Mouse (Mus musculus) ES-E14 (cell line): ENCODE results near the gene Usp34. TPM values are rescaled to one million over a fixed set of nuclear protein-coding genes. Genes with fewer than 3 reads are reported as not detected.
"Not testable (repeated sequence)": the region's sequence is repeated elsewhere in the genome, so short reads cannot be mapped to it uniquely, and the experiment has no call there.

Experiments
- DNase-seq: peaks from one replicate; pipeline ENCODE4 v3.0.0-alpha.2; 2013; ENCODE audit warnings: low read depth, low spot score
- H3K27ac ChIP-seq: 2 replicates; pipeline ENCODE4 v1.5.1; 2012; ENCODE audit warnings: low read depth, mild to moderate bottlenecking, low read length, moderate library complexity, mixed read lengths; ENCODE audit not compliant: poor library complexity, insufficient read depth, severe bottlenecking
- H3K36me3 ChIP-seq: 2 replicates; pipeline ENCODE4 v1.6.1; 2012; ENCODE audit warnings: mild to moderate bottlenecking, low read length, moderate library complexity, mixed read lengths; ENCODE audit not compliant: control insufficient read depth, poor library complexity, insufficient read depth, severe bottlenecking
- H3K4me1 ChIP-seq, 2 experiments: fragments of 150-350 bp in 1 of 2; sonication (generic) in 1 of 2; 2 replicates each; pipeline ENCODE4 v1.6.1; 2012; ENCODE audit warnings: low read length in 2 of 2, mild to moderate bottlenecking in 1 of 2, mixed read lengths in 1 of 2; ENCODE audit not compliant: control insufficient read depth in 2 of 2, insufficient read depth in 2 of 2, poor library complexity in 1 of 2
- H3K4me3 ChIP-seq, 2 experiments: fragments of 150-350 bp in 1 of 2; sonication (generic) in 1 of 2; 2 replicates each; pipeline ENCODE4 v1.5.1; 2012; ENCODE audit warnings: low read length in 2 of 2, low read depth in 1 of 2, mild to moderate bottlenecking in 1 of 2, mixed read lengths in 1 of 2; ENCODE audit not compliant: insufficient read depth in 1 of 2, poor library complexity in 1 of 2, severe bottlenecking in 1 of 2
- H3K9ac ChIP-seq: 2 replicates; pipeline ENCODE4 v1.6.1; 2012; ENCODE audit warnings: low read depth, mild to moderate bottlenecking, low read length, mixed read lengths; ENCODE audit not compliant: poor library complexity, insufficient read depth, severe bottlenecking
- H3K9me3 ChIP-seq: fragments of 150-350 bp; sonication (generic); 2 replicates; pipeline ENCODE4 v1.6.1; 2012; ENCODE audit warnings: low read depth, mild to moderate bottlenecking, low read length; ENCODE audit not compliant: control insufficient read depth, insufficient read depth
- CHD2 ChIP-seq: IDR thresholded peaks from 2 replicates; pipeline ENCODE4 v1.6.1; 2014; ENCODE audit warnings: mild to moderate bottlenecking, low read depth, low read length, inconsistent platforms
- HCFC1 ChIP-seq: IDR thresholded peaks from 2 replicates; pipeline ENCODE4 v1.6.1; 2012; ENCODE audit warnings: low read length, inconsistent platforms, borderline replicate concordance; ENCODE audit not compliant: insufficient read depth
- MAFK ChIP-seq: IDR thresholded peaks from 2 replicates; pipeline ENCODE4 v1.6.1; 2014; ENCODE audit warnings: mild to moderate bottlenecking, low read depth, low read length, inconsistent platforms; ENCODE audit not compliant: insufficient read depth
- ZC3H11A ChIP-seq: IDR thresholded peaks from 2 replicates; pipeline ENCODE4 v1.6.1; 2012; ENCODE audit warnings: low read depth, mild to moderate bottlenecking, inconsistent platforms, low read length, borderline replicate concordance
- ZNF384 ChIP-seq: IDR thresholded peaks from 2 replicates; pipeline ENCODE4 v1.6.1; 2012; ENCODE audit warnings: low read depth, low read length, inconsistent platforms
- in situ Hi-C, 2 experiments: fragments of 600-800 bp; cut with MboI; formaldehyde crosslinking; loops; one replicate each; pipeline ENCODE4 v1.15.1; 2025; ENCODE audit warnings: low sequenced_read_pairs in 2 of 2, inconsistent platforms in 1 of 2; ENCODE audit not compliant: unreplicated experiment in 2 of 2
- total RNA-seq: library from RNA; depleted of rRNA; stranded (reverse); fragments of 300-350 nt; gene quantifications from 2 replicates; pipeline ENCODE4 v1.2.3, GENCODE M21; 2012

The Usp34 gene
- total RNA-seq, 1 experiment, result 70.0 TPM

DNA sequence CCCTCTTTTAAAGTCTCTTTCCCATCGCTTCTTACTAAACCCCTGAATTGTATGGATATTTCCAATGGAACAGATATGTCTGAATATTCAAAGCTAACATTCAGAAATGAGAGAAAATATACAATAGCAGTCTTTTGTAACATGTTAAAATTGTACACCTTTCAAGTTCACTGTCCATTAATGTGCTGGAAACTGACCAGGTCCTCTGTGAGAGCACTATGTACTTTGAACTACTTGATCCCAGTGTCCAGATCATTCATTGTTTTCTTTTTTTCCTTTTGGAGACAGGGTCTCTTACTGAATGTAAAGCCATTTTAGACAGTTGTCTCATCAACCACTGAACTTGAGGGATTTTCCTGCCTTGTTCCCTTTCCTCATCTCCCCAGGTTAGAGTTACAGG, 3.6 kb upstream of the Usp34 start:
- in situ Hi-C loops, result no loop called here
- no peak overlapping the region for H3K9ac ChIP-seq
- TF ChIP-seq ZNF384 (no peak), MAFK (no peak), HCFC1 (no peak), ZC3H11A (no peak), CHD2 (no peak)
- DNase-seq, result no peak
- no peak overlapping the region for H3K4me3 ChIP-seq
- no peaks in the 10 kb centered on the region for H3K9me3 ChIP-seq
- H3K36me3 ChIP-seq, result peaks cover 3% of the 10 kb centered on the region; the same call in 1 of the 2 replicates
- H3K4me1 ChIP-seq, result peaks cover 0 to 3% of the 10 kb centered on the region in 2 experiments; a peak in 1 of 4 replicates
- no peak overlapping the region for H3K27ac ChIP-seq

DNA sequence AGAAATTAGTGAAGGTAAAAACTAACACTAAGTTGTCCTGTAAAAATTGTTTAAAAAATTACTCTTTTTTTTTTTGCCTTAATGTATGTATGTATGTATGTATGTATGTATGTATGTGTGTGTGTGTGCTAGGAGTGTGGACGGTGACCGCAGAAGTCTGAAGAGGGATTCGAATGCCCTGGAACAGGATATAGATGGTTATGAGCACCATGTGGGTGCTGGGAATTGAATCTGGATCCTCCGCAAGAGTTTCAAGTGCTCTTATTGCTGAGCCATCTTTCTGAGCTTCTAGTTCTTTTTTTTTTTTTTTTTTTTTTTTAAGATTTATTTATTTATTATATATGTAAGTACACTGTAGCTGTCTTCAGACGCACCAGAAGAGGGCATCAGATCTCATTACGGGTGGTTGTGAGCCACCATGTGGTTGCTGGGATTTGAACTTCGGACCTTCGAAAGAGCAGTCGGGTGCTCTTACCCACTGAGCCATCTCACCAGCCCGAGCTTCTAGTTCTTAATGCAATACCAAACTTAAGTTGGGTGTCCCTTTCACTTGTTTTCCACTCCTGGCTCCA, 1.5 kb upstream of the Usp34 start:
- DNase-seq, H3K36me3 ChIP-seq, in situ Hi-C loops, H3K4me1 ChIP-seq, H3K9me3 ChIP-seq: not testable (repeated sequence)
- Histone ChIP-seq H3K9ac (peak overlapping the region; percentile 100), H3K4me3 (peak overlapping the region; percentile 89 to 96), H3K27ac (peak overlapping the region; percentile 99)
- peak; percentile 86; the same call in 1 of the 2 replicates for TF ChIP-seq ZNF384

DNA sequence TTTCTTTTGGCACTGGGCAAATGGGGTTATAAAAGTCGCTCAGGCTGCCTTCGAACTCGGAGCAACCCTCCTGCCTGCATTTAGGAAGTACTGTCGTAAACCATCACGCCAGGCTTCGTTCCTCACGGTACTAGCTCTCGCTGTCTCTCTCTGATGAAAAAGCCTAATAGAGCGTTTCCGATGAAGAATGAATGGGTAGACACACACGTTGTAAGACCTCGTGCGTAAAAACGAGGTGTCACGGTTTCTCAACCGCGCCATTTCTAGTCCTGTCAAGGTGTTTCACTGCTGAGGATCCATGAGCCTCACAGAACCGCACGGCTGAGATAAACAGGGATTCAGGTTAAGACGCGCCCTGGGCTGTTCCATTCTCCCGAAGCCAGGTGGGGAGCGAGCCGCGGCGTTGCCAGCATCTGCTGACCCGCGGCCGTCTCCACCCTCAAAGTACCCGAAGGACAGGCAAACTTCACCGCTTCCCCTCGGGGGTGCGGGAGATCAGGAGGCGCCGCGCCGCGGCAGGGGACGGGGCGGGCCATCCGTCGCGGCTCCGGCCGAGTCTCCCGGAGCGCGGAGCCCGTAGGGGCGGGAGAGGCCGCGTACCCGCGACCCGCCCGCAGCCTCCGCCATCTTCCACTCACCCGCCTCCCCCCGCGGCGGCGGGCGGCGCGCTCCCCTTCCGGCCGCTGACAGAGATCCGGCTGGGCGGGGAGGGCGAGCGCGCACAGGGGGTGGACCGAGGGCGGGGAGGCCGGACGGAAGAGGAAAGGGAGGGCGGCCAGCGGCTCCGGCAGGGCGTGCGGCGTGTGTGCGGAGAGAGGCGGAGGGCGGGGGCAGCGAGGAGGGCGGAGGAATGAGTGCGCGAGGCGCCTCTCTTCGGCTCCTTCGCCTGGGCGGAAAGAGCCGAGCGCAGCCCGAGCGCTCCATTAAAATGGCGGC, 754 bp upstream of the Usp34 start:
- Histone ChIP-seq H3K9me3 (no peaks in the 10 kb centered on the region), H3K4me1 (peaks cover 4% of the 10 kb centered on the region in 2 experiments; a peak in 3 of 4 replicates), H3K27ac (peak overlapping the region; percentile 99), H3K36me3 (no peaks in the 10 kb centered on the region), H3K4me3 (peak overlapping the region; percentile 89 to 96), H3K9ac (peak overlapping the region; percentile 100)
- TF ChIP-seq MAFK (0 out of 2 replicates have a peak, but pooled peaks have one; percentile 19), CHD2 (no peak), HCFC1 (0 out of 2 replicates have a peak, but pooled peaks have one; percentile 12), ZNF384 (no peak), ZC3H11A (no peak)
- peak; percentile 74 for DNase-seq
- in situ Hi-C loops, result no loop called here

DNA sequence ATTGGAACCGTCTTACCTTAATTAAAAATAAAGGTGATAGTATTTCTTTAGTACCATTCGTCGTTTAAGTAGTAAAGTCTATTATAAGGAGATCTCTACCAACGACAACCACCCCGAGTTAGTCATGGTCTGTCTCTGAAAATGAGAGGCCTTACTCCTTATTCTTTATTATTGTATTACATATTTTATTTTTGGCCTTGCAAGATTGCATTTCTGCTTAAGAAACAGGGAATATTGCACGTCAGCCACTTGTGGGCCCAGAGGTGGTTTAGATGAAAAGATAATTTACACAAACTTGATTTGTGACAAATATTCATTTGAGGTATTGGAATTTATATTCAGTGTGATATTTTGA, 848 bp downstream of the Usp34 start:
- Histone ChIP-seq H3K4me3 (peak overlapping the region; percentile 84 to 96), H3K9me3 (no peaks in the 10 kb centered on the region), H3K4me1 (peaks cover 4% of the 10 kb centered on the region in 2 experiments; a peak in 3 of 4 replicates), H3K27ac (no peak overlapping the region; the same call in 1 of the 2 replicates), H3K36me3 (no peaks in the 10 kb centered on the region), H3K9ac (peak overlapping the region; percentile 99)
- no peak for TF ChIP-seq MAFK
- in situ Hi-C loops, result no loop called here
- DNase-seq, result no peak
